Mouse (Mus musculus) bone marrow macrophage, adult 2 months (primary cell): Measurements from ENCODE around the gene Tnfaip2.

Experiments
- CTCF ChIP-seq: IDR thresholded peaks from 2 replicates; pipeline ENCODE4 v1.5.1; 2012; ENCODE audit warnings: low read depth, mild to moderate bottlenecking, low read length, moderate library complexity
- POLR2A ChIP-seq: IDR thresholded peaks from 2 replicates; pipeline ENCODE4 v1.6.1; 2012; ENCODE audit warnings: mild to moderate bottlenecking, low read depth, low read length, borderline replicate concordance

- no peak for TF ChIP-seq CTCF
- no peak for TF ChIP-seq POLR2A
Observed at GRCm38 (mm10) chr12:111451561-111451960, 9.3 kb downstream of the Tnfaip2 start.
